ENCODE assay signal across 15 mouse cellular contexts in the genomic region with DNA sequence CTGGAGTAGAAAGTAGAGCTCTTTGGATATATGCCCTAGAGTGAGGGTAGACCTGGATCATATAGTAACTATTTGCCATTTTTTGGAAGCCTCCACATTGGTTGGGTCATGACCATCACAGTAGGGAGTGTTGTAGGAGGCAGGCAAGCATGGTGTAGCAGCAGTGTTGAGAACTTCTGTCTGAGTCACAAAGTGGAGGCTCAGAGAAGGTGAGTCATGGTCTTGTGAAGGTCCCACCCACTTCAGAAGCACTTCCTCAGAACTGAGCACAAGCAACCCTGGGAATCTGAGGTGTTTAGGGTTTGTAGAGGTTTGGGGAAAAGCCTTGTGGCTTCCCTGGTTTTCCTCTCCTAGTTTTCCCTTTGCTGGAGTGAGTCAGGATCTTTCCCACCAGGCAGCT. TPM values are rescaled to one million over a fixed set of nuclear protein-coding genes. Genes with fewer than 3 reads are reported as not detected.
"Had no signal": no experiment of that assay in that cellular context is flagged by ENCODE, and none has a peak within 500 bp of the region (broad histone marks: within the 10 kb centered on the region; RNA-seq: fewer than 3 reads in every experiment).

No protein-coding gene starts in this region.

RNA-seq across cellular contexts. Expression of gene H60b, which starts 10.7 kb away (rescaled TPM):
- total RNA-seq: heart, postnatal 10 days; heart, postnatal 14 days; heart, postnatal 25 days; heart, postnatal 36 days; heart, postnatal 4 days; hematopoietic stem cell, adult 5-6 weeks; hindbrain, postnatal 0 days; layer of hippocampus, adult 18-20 months; layer of hippocampus, adult 2 months; layer of hippocampus, adult 8-10 months; layer of hippocampus, postnatal 10 days; layer of hippocampus, postnatal 14 days; layer of hippocampus, postnatal 25 days; layer of hippocampus, postnatal 36 days had no signal
- polyA plus RNA-seq: large intestine, adult 2 months had no signal

RNA-seq across cellular contexts. Expression of gene Raet1e, which starts 10.7 kb away (rescaled TPM):
- total RNA-seq: heart, postnatal 25 days; heart, postnatal 36 days; hematopoietic stem cell, adult 5-6 weeks; layer of hippocampus, adult 18-20 months; layer of hippocampus, adult 2 months; layer of hippocampus, adult 8-10 months; layer of hippocampus, postnatal 10 days; layer of hippocampus, postnatal 14 days; layer of hippocampus, postnatal 25 days; layer of hippocampus, postnatal 36 days had no signal

RNA-seq across cellular contexts. Expression of gene E030030I06Rik, which starts 20.0 kb away (rescaled TPM):
- total RNA-seq: layer of hippocampus, postnatal 36 days had no signal
